Mouse (Mus musculus) 416B (cell line): ENCODE results near the gene Rraga.

Source experiments
- DNase-seq: peaks from one replicate; pipeline ENCODE4 v3.0.0; 2011; ENCODE audit warnings: low read depth

Gene Rraga

GRCm38 (mm10) chr4:86575283-86575983 lies at the start of gene Rraga:
TSS of gene Rraga (plus strand) at chr4:86575668.
- peak; percentile 96 for DNase-seq

GRCm38 (mm10) chr4:86527162-86528136 lies 48.0 kb upstream of the Rraga start:
- DNase-seq, result no peak

GRCm38 (mm10) chr4:86529161-86529560 lies 46.3 kb upstream of the Rraga start:
- no peak for DNase-seq

GRCm38 (mm10) chr4:86533406-86534090 lies 41.9 kb upstream of the Rraga start:
- no peak for DNase-seq

GRCm38 (mm10) chr4:86534091-86534481 lies 41.4 kb upstream of the Rraga start:
- no peak for DNase-seq

DNA sequence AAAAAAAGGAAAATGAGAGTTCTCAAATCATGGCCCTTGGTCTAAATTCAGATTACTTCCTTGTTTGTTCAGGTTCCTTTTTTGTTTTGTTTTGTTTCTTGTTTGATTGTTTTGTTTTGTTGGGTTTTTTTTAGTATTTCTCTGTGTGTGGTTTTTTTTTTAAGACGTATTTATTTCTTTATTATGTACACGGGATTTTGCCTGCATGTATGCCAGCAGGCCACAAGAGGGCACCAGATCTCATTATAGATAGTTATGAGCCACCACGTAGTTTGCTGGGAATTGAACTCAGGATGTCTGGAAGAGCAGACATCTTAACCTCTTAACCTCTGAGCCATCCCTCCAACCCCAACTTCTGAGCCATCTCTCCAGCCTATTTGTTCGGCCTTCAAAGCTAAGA lies 37.5 kb upstream of the Rraga start:
- DNase-seq, result peak; percentile 73

DNA sequence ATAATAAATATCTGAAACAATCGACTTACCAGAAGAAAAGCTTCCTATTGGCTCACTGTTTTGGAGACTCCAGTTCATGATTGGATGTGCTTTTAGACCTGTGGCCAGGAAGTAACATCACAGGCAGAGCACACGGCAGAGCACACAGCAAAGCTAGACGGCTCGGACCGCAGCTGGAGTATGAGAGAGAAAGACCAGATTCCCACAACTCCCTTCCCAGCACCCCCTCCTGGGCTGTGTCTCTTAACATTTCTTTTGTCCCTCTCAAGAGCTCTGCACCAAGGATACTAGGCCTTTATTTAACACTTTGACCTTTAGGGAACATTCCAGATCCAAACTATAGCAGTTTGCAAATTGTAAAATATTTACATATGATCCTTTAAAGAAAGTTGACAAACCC lies 36.5 kb upstream of the Rraga start:
- DNase-seq, result no peak

GRCm38 (mm10) chr4:86541573-86541972 lies 33.9 kb upstream of the Rraga start:
- no peak for DNase-seq

DNA sequence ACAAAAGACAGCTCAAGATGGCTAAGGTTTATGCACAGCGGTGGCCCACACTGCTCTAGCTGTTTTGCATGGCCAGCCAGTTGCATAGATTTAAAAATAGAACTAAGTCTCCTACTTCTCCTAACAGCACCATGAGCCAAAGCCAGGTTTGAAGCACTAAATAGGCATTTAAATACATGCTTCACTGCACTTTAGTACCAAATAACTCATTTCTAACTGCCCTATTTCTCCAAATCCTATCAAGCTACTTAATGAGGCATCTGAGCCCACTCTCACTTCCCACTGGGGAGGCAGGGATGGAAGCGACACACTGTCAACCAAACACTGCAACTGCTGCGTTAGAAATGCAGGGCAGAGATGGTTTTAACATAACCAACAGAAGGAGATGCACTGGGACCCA lies 31.5 kb upstream of the Rraga start:
- DNase-seq, result no peak

DNA sequence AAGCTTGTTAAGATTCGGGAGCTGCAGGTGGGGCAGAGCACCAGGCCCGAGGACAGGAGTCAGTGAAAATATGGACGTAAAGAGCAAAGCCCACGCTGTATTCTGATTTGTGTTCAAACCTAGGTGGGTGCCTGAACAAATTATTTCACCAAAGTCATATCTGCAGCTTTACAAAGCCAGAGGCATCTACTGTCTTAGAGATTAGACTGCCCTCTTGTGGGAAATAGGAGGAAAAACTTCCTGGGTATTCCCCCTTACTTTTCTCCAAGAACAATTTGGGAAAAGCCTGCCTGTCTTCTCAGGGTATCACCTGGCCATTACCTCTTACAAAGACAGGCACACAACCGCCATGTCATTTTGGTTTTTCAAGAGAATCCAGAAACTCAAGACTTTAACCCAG lies 29.9 kb upstream of the Rraga start:
- DNase-seq, result peak; percentile 33

DNA sequence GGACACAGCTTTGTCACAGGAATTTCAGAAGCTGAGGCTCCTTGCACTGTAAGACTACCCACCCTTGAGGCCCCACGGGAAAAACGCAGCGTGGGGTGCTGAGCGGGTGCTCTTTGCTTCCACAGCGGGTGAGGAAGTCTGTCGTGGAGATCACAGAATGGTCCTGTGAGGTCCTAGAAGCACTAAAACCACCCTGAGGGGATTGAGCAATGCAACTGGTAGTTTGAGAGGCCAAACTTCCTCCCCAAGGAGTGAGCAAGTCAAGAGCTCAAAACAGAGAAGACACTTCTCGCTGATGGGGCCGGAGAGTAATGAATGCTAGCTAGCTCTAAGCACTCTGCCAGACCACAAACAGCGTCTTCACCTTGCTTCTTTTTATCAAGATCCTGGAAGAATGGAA lies 27.1 kb upstream of the Rraga start:
- DNase-seq, result peak; percentile 21

DNA sequence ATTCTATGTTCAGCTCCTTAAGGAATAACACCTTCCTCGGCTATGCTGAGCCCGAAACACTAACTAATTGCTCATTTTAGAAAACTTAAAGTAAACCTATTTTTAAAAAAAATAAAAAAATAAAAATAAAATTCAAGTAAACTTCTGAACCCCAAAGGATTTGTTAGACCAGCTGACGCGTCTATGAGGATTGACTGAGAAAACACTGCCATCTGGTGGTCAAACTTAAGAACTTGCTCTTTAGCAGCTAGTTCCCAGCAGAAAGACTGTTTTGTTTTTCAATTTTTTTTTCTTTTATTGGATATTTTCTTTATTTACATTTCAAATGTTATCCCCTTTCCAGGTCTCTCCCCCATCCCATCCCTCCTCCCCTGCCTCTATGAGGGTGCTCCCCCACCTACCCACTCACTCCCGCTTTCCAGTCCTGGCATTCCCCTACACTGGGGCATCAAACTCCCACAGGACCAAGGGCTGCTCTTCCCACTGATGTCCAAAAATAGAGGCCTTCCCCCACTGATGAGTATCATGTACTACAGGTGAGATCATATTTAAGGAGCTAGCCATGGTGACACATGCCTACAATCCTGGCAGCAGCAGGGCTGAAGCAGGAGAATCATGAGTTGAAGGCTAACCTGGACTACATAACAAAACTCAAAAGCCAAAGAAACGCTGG lies 20.3 kb upstream of the Rraga start:
- DNase-seq, result peak; percentile 70

DNA sequence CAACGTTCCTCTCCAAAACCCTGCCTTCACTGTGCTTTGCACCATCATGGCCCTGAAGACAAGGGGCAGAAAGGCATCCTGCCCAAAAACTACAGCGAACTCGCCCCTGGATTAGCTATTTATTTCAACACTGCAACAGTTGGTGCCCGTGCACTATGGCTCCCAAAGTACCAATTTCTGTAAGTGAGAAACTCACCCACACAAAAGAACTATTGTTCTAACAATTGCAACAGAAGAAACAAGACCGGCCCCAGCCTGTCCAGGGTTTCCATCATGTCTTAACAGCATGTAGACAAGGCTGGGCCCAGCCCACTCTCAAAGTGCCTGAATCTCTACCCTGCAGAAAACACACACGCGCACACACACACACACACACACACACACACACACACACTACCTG lies 18.1 kb upstream of the Rraga start:
- no peak for DNase-seq

DNA sequence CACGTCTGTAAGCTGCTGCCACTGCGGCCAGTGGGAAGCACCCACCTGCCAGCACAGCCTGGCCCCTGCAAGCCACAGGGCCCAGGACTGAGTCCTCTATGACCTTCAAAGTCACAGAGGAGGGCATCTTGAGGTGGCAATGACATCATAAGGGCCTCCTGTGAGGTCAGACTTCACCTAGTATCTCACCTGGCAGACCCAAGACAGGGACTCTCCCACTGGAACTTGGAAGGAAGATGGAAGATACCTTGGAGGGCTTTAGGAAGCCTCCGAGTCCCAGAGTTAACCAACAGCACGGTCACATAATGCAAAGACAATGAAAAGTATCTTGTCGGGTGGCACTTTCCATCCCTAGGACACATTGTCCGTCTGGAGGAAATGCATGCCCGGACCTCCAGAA lies 17.2 kb upstream of the Rraga start, which contains the start of gene Saxo1:
TSS of gene Saxo1 (minus strand) at position 101 of the 400 bp plus-strand sequence.
- no peak for DNase-seq

DNA sequence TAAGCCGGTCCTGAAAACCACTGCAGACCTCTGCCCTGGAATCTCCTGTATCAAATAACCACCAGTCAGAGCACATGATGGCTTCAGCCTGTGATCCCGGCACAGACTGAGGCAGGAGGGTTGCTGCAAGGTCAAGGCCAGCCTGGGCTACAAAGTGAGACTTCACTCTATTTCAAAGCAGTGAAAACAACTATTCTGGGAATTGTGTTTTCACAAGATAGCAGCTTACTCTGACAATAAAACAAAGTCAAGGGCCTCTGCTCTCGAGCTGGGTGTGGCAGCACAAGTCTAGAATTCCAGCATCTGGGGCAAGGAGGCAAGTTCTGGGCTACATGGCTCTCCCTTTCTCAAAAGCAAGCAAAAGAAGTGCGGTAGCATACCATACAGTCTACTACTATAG lies 16.5 kb upstream of the Rraga start:
- DNase-seq, result no peak

- no peak for DNase-seq
Measured at GRCm38 (mm10) chr4:86561061-86561460, 14.4 kb upstream of the Rraga start.

DNA sequence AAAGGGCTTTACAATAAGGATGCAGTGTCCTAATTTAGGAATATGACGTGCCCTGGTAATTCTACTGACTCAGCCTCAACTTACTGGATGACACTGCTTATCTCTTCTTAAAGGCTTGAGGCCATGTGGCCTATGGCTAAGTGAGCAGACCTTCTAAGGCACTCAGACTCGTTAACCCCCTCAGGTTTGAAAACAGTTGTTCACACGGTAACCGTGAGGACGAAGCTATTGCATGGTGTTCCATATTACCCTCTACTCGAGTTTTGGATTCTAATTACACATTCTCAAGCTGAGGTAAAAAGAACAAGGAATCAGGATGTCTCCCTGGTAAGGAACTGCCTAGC lies 557 bp upstream of the Rraga start:
- peak; percentile 51 for DNase-seq

DNA sequence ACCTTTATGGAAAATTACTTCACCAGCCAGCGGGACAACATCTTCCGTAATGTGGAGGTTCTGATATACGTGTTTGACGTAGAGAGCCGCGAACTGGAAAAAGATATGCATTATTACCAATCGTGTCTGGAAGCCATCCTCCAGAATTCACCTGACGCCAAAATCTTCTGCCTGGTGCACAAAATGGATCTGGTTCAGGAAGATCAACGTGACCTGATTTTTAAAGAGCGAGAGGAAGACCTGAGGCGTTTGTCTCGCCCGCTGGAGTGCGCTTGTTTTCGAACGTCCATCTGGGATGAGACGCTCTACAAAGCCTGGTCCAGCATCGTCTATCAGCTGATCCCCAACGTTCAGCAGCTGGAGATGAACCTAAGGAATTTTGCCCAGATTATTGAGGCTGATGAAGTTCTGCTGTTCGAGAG lies 663 bp downstream of the Rraga start:
- peak; percentile 52 for DNase-seq

- DNase-seq, result peak; percentile 34
Measured at GRCm38 (mm10) chr4:86576630-86577225, 1.3 kb downstream of the Rraga start.

- no peak for DNase-seq
Measured at GRCm38 (mm10) chr4:86580056-86580455, 4.6 kb downstream of the Rraga start.

- DNase-seq, result no peak
Measured at GRCm38 (mm10) chr4:86580591-86580990, 5.1 kb downstream of the Rraga start.

- DNase-seq, result peak; percentile 58
Measured at GRCm38 (mm10) chr4:86588236-86588635, 12.8 kb downstream of the Rraga start.
